ENCODE assay signal across 13 mouse cellular contexts in the genomic region with DNA sequence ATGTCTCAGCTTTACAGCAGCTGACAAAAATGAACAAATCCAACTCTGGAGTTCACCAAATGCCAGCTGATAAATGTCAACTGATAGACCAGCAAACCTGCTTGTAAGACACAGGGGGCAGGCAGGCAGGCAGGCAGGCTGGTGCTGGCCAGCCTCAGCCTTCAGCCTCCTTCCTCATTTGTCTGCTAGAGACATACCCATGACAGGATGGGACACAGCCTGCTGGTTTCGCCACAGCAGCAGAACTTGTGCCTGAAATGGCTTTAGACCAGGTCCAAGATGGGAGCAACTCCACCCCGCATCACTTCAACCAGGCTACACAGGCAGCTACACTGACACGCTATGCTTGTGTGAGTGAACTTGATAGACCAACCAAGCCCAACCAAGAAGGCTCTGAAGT. TPM values are rescaled to one million over a fixed set of nuclear protein-coding genes. Genes with fewer than 3 reads are reported as not detected.
DNase-seq lines count a peak whose midpoint lies in the region; ATAC-seq and TF ChIP-seq lines count a peak whose summit lies in the region.
"Had no signal": no experiment of that assay in that cellular context is flagged by ENCODE, and none has a peak within 500 bp of the region (broad histone marks: within the 10 kb centered on the region; RNA-seq: fewer than 3 reads in every experiment).

No protein-coding gene starts in this region.

- H3K9me3 ChIP-seq in lung, embryonic 14.5 days (ENCODE audit: low read depth, low read length), result no peaks in the 10 kb centered on the region
- H3K9me3 ChIP-seq in forebrain, embryonic 15.5 days, result no peaks in the 10 kb centered on the region
- H3K9me3 ChIP-seq in intestine, embryonic 15.5 days, result no peaks in the 10 kb centered on the region
- H3K9me3 ChIP-seq: heart, embryonic 12.5 days; limb, embryonic 13.5 days; megakaryocyte, embryonic 14.5 days had no signal

- H3K4me3 ChIP-seq in lung, embryonic 14.5 days (ENCODE audit: low read depth, low read length), result no peak overlapping the region
- no peak overlapping the region for H3K4me3 ChIP-seq in forebrain, embryonic 15.5 days
- no peak overlapping the region for H3K4me3 ChIP-seq in intestine, embryonic 15.5 days (replicated peaks)
- H3K4me3 ChIP-seq: heart, embryonic 12.5 days; limb, embryonic 13.5 days; megakaryocyte, embryonic 14.5 days had no signal

- no peak for DNase-seq in lung, embryonic 14.5 days
- DNase-seq in lung, postnatal 10 days, result no peak
- DNase-seq in embryo, embryonic 9.5 days (ENCODE audit: extremely low spot score), result no peak
- no peak for DNase-seq in c-Kit-positive CD71-positive TER-119-positive erythroid progenitor cells, embryonic 14.5 days (ENCODE audit: low spot score)
- DNase-seq: right cerebral cortex, postnatal 25 days had no signal

- H3K36me3 ChIP-seq in lung, embryonic 14.5 days (ENCODE audit: insufficient read depth), result peaks cover 18% of the 10 kb centered on the region
- H3K36me3 ChIP-seq in forebrain, embryonic 15.5 days, result no peaks in the 10 kb centered on the region
- H3K36me3 ChIP-seq in intestine, embryonic 15.5 days, result peaks cover 2% of the 10 kb centered on the region

- no peak for ATAC-seq in lung, embryonic 14.5 days (ENCODE audit: insufficient read depth)
- ATAC-seq in forebrain, embryonic 15.5 days (replicated peaks), result no peak
- ATAC-seq in megakaryocyte, adult 5-6 weeks (ENCODE audit: poor library complexity, severe bottlenecking), result peak; percentile 84
- ATAC-seq in neutrophil, adult 5-6 weeks (ENCODE audit: extremely low read depth, insufficient number of reproducible peaks, low FRiP score, poor library complexity, severe bottlenecking), result peak; percentile 75
- no peak for ATAC-seq in intestine, embryonic 15.5 days
- ATAC-seq: activated CD4-positive, CD25-positive, alpha-beta regulatory T cell, adult 4 months had no signal

- H3K4me2 ChIP-seq in lung, embryonic 14.5 days, result no peak overlapping the region
- no peak overlapping the region for H3K4me2 ChIP-seq in forebrain, embryonic 15.5 days (replicated peaks)
- H3K4me2 ChIP-seq in intestine, embryonic 15.5 days (replicated peaks), result no peak overlapping the region
- H3K4me2 ChIP-seq: heart, embryonic 12.5 days; limb, embryonic 13.5 days had no signal

- H3K9ac ChIP-seq in lung, embryonic 14.5 days, result no peak overlapping the region
- H3K9ac ChIP-seq in forebrain, embryonic 15.5 days (replicated peaks), result no peak overlapping the region
- no peak overlapping the region for H3K9ac ChIP-seq in intestine, embryonic 15.5 days
- H3K9ac ChIP-seq: heart, embryonic 12.5 days; limb, embryonic 13.5 days had no signal

- peak overlapping the region; percentile 24; the same call in 1 of the 2 replicates for H3K27ac ChIP-seq in lung, embryonic 14.5 days (ENCODE audit: low read depth)
- peak overlapping the region; percentile 80 for H3K27ac ChIP-seq in forebrain, embryonic 15.5 days (replicated peaks)
- H3K27ac ChIP-seq in intestine, embryonic 15.5 days, result no peak overlapping the region

- no peak for TF ChIP-seq CTCF in lung, embryonic 14.5 days (IDR thresholded peaks at IDR 0.05; ENCODE audit: low read depth)

- no peaks in the 10 kb centered on the region for H3K27me3 ChIP-seq in lung, embryonic 14.5 days (ENCODE audit: insufficient read depth, low read length)
- no peaks in the 10 kb centered on the region for H3K27me3 ChIP-seq in forebrain, embryonic 15.5 days
- no peaks in the 10 kb centered on the region for H3K27me3 ChIP-seq in intestine, embryonic 15.5 days (replicated peaks)
- H3K27me3 ChIP-seq: heart, embryonic 12.5 days; limb, embryonic 13.5 days; megakaryocyte, embryonic 14.5 days had no signal

- 80% methylated on average over 3 of the region's 3 CpGs for WGBS in lung, embryonic 14.5 days
- WGBS in forebrain, embryonic 15.5 days, result 85% methylated on average over 3 of the region's 3 CpGs
- WGBS in intestine, embryonic 15.5 days, result 80% methylated on average over 3 of the region's 3 CpGs

- H3K4me1 ChIP-seq in lung, embryonic 14.5 days (ENCODE audit: insufficient read depth), result peaks cover under 1% of the 10 kb centered on the region; the same call in 1 of the 2 replicates
- H3K4me1 ChIP-seq in forebrain, embryonic 15.5 days, result peaks cover 22% of the 10 kb centered on the region
- 0 out of 2 replicates have a peak, but pooled peaks cover 5% of the 10 kb centered on the region for H3K4me1 ChIP-seq in intestine, embryonic 15.5 days (replicated peaks)

RNA-seq across cellular contexts. Expression of a gene that starts 46.2 kb away (rescaled TPM):
- polyA plus RNA-seq in lung, embryonic 14.5 days (2014; fragmentation: Nextera tagmentation; extraction: Ambion mirVana), result not detected in 2 replicates
- polyA plus RNA-seq in forebrain, embryonic 15.5 days (2015; fragmentation: Nextera tagmentation; extraction: Ambion mirVana), result 16.7 and 19.0 TPM in 2 replicates
- not detected in 2 replicates for total RNA-seq in megakaryocyte, adult 5-6 weeks (2015)
- not detected in 2 replicates for total RNA-seq in megakaryocyte, adult 5-6 weeks (2017)
- not detected in 2 replicates for total RNA-seq in neutrophil, adult 5-6 weeks (2017)
- 0.80 and 1.2 TPM in 2 replicates for polyA plus RNA-seq in intestine, embryonic 15.5 days (2015; fragmentation: Nextera tagmentation; extraction: Ambion mirVana)
- polyA plus RNA-seq: heart, embryonic 12.5 days had no signal

Comparison
In these comparisons a context has a peak if more than half of its experiments do, and no peak if none do; other contexts are left out.
1. ATAC-seq: peak in megakaryocyte, adult 5-6 weeks (single experiment) and neutrophil, adult 5-6 weeks (single experiment); none in lung, embryonic 14.5 days (single experiment), forebrain, embryonic 15.5 days (single experiment) and intestine, embryonic 15.5 days (single experiment).